Mouse (Mus musculus): Measurements from ENCODE around the gene Nol4l. TPM values are rescaled to one million over a fixed set of nuclear protein-coding genes. Genes with fewer than 3 reads are reported as not detected.

Nol4l gene
- polyA plus RNA-seq, 1 experiment = 47.5 TPM

DNA sequence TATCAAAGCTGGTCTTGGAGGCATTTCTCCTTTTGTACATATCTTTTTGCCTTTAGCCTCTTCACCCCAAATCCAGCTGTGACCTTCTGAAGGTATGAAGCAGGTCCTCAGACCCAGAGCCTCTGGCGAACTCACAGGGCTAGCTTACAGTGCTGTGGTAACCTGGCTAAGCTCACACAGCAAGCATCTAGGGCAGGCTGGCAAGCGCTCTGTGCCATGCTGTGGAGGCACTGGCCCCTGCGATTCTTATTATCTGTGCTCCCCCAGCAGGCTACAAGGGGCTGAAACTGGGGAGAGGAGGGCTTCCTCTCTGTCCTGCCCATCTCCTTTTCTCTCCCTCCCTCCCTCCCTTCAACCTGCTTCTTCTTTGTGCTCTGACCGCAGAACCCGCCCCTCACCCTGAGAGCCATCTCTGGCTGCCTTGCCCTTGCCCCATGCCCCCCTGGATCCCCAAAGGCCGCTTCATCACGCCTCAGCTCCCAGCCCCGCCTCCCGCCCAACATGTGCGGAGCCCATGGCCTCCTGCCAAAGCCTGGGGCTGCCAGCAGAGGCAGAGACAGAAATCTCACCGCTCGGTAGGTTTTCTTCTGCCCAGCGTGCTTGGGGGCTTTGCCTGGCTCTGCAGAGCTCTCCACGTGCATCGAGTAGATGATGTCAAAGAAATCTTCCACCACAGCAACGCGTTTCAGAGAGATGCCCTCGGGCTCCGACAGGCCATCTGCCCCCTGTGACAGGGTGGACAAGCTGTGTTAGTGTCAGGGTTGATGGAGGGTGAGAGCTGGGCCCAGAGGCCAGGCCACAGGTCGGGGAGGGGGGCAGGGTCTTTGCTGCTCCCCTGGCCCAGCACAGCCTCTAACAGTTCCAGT lies 46.4 kb downstream of the Nol4l start:
- H3K27me3 ChIP-seq (ENCODE audit: control insufficient read depth, insufficient read depth, low read length) = no peaks in the 10 kb centered on the region
- peaks cover 3% of the 10 kb centered on the region for H3K4me1 ChIP-seq (ENCODE audit: control insufficient read depth, insufficient read depth, insufficient read length, low read length)
- no peaks in the 10 kb centered on the region for H3K36me3 ChIP-seq (ENCODE audit: control insufficient read depth, insufficient read depth, low read length)
- H3K4me3 ChIP-seq (ENCODE audit: low read depth, low read length) = no peak overlapping the region
- H3K27ac ChIP-seq (ENCODE audit: insufficient read depth, low read depth, low read length) = no peak overlapping the region
- 30% methylated on average over 20 of the region's 20 CpGs for WGBS
- TF ChIP-seq POLR2A (IDR thresholded peaks at IDR 0.05; ENCODE audit: low read depth, low read length) = no peak
- no peak for TF ChIP-seq CTCF (IDR thresholded peaks at IDR 0.05; ENCODE audit: extremely low read depth, insufficient read length, insufficient replicate concordance, low read depth, low read length)

DNA sequence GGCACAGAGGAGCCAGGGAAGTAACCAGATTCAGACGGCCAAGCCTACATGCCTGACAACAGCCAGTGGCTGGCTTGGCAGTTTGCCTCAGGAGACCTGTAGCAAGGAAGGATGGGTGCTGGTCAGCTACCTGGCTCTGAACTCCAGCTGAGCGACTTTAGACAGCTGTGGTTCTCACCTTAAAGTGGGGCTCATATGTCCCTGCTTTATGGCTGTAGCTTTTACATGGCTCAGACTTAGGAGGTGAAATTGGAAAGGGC lies 48.0 kb downstream of the Nol4l start:
- 49% methylated on average over 2 of the region's 2 CpGs for WGBS
- TF ChIP-seq CTCF (IDR thresholded peaks at IDR 0.05; ENCODE audit: extremely low read depth, insufficient read length, insufficient replicate concordance, low read depth, low read length) (no peak), POLR2A (IDR thresholded peaks at IDR 0.05; ENCODE audit: low read depth, low read length) (no peak)
- Histone ChIP-seq H3K36me3 (ENCODE audit: control insufficient read depth, insufficient read depth, low read length) (no peaks in the 10 kb centered on the region), H3K4me3 (ENCODE audit: low read depth, low read length) (no peak overlapping the region), H3K27ac (ENCODE audit: insufficient read depth, low read depth, low read length) (no peak overlapping the region), H3K4me1 (ENCODE audit: control insufficient read depth, insufficient read depth, insufficient read length, low read length) (peaks cover 3% of the 10 kb centered on the region), H3K27me3 (ENCODE audit: control insufficient read depth, insufficient read depth, low read length) (no peaks in the 10 kb centered on the region)

DNA sequence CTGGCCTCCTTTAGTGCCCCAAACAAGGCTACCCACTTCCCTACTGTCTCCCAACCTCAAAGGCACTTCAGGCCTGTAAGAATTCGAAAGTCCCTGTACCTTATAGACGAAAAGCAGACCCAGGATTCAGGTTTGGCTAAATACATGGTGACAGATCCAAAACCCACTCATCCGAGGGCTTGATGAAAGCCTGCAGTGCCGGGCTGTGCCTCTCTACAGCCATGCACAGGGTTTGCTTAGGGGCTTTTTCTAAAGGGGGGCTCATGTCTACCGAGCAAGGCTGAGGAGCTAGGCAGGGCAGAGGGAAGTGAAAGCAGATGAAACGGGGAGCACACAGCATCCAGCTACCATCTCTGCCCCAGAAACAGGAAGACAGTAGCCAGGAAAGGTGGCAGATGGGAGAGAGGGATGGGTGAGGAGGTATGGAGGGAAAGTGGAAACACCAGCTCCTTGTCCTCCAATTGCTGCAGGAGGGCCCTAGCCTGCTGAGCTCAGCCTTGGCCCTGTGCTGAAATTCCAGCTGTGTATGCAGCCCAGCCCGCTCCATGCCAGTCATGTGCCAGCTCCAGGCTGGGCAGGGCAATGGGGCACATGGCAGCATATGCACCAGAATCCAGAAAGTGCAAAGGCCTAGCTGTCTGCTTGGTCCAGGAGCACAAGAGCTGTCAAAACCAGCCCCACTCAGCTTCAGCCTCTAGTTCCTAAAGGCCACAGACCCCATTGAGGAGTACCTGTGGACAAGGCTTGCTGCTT lies 48.5 kb downstream of the Nol4l start:
- H3K27ac ChIP-seq (ENCODE audit: insufficient read depth, low read depth, low read length) = no peak overlapping the region
- H3K4me3 ChIP-seq (ENCODE audit: low read depth, low read length) = no peak overlapping the region
- 74% methylated on average over 7 of the region's 7 CpGs for WGBS
- H3K36me3 ChIP-seq (ENCODE audit: control insufficient read depth, insufficient read depth, low read length) = no peaks in the 10 kb centered on the region
- peaks cover 3% of the 10 kb centered on the region for H3K4me1 ChIP-seq (ENCODE audit: control insufficient read depth, insufficient read depth, insufficient read length, low read length)
- H3K27me3 ChIP-seq (ENCODE audit: control insufficient read depth, insufficient read depth, low read length) = no peaks in the 10 kb centered on the region
- TF ChIP-seq CTCF (IDR thresholded peaks at IDR 0.05; ENCODE audit: extremely low read depth, insufficient read length, insufficient replicate concordance, low read depth, low read length) (no peak), POLR2A (IDR thresholded peaks at IDR 0.05; ENCODE audit: low read depth, low read length) (no peak)

DNA sequence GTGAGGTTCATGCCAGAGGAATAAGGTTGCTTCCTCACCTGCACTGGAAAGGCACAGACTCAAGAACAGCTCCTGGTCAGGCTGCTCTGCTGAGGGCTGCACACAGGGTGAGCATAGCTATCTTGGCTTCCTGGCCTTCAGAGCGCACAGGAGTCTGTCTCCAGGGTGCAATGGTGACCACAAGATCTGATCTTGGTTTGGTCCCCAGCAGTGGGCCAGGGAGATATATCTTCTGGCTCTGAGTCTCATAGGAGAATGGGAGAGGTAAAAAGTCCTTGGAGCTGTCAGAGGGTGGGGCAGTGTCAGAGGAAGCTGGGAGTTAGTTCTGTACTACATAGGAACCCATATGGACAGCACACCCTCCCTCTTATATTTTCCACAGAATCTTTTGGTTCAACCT lies 50.3 kb downstream of the Nol4l start:
- no peak overlapping the region for H3K27ac ChIP-seq (ENCODE audit: insufficient read depth, low read depth, low read length)
- H3K36me3 ChIP-seq (ENCODE audit: control insufficient read depth, insufficient read depth, low read length) = no peaks in the 10 kb centered on the region
- 85% methylated on average over 1 of the region's 1 CpGs for WGBS
- TF ChIP-seq POLR2A (IDR thresholded peaks at IDR 0.05; ENCODE audit: low read depth, low read length) (no peak), CTCF (IDR thresholded peaks at IDR 0.05; ENCODE audit: extremely low read depth, insufficient read length, insufficient replicate concordance, low read depth, low read length) (no peak)
- H3K4me1 ChIP-seq (ENCODE audit: control insufficient read depth, insufficient read depth, insufficient read length, low read length) = peaks cover 3% of the 10 kb centered on the region
- H3K4me3 ChIP-seq (ENCODE audit: low read depth, low read length) = no peak overlapping the region
- H3K27me3 ChIP-seq (ENCODE audit: control insufficient read depth, insufficient read depth, low read length) = no peaks in the 10 kb centered on the region

DNA sequence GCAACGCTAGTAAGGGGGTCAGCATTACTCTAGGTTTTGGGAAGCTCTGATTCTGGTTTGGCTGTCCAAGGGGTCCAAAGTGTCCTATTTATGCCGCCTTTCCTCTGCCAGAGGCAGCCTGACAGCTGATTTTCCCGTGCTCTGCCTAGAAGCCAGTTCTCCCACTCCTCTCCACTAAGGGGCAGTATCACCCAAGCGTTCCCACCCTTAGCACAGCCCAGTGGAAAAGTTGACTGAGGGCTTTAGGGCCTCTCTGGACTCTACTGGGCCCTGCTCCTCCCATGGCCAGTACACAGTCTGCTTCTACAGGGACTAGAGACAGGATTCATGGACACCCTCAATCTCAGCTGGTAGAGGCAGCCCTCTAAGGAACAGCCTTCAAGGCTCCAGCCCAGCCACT lies 51.2 kb downstream of the Nol4l start:
- no peaks in the 10 kb centered on the region for H3K27me3 ChIP-seq (ENCODE audit: control insufficient read depth, insufficient read depth, low read length)
- TF ChIP-seq CTCF (IDR thresholded peaks at IDR 0.05; ENCODE audit: extremely low read depth, insufficient read length, insufficient replicate concordance, low read depth, low read length) = peak; percentile 72; the same call in 1 of the 2 replicates
- no peak for TF ChIP-seq POLR2A (IDR thresholded peaks at IDR 0.05; ENCODE audit: low read depth, low read length)
- H3K27ac ChIP-seq (ENCODE audit: insufficient read depth, low read depth, low read length) = no peak overlapping the region
- H3K4me3 ChIP-seq (ENCODE audit: low read depth, low read length) = no peak overlapping the region
- H3K36me3 ChIP-seq (ENCODE audit: control insufficient read depth, insufficient read depth, low read length) = no peaks in the 10 kb centered on the region
- peaks cover under 1% of the 10 kb centered on the region; the same call in 1 of the 2 replicates for H3K4me1 ChIP-seq (ENCODE audit: control insufficient read depth, insufficient read depth, insufficient read length, low read length)
- 6% methylated on average over 4 of the region's 4 CpGs for WGBS

DNA sequence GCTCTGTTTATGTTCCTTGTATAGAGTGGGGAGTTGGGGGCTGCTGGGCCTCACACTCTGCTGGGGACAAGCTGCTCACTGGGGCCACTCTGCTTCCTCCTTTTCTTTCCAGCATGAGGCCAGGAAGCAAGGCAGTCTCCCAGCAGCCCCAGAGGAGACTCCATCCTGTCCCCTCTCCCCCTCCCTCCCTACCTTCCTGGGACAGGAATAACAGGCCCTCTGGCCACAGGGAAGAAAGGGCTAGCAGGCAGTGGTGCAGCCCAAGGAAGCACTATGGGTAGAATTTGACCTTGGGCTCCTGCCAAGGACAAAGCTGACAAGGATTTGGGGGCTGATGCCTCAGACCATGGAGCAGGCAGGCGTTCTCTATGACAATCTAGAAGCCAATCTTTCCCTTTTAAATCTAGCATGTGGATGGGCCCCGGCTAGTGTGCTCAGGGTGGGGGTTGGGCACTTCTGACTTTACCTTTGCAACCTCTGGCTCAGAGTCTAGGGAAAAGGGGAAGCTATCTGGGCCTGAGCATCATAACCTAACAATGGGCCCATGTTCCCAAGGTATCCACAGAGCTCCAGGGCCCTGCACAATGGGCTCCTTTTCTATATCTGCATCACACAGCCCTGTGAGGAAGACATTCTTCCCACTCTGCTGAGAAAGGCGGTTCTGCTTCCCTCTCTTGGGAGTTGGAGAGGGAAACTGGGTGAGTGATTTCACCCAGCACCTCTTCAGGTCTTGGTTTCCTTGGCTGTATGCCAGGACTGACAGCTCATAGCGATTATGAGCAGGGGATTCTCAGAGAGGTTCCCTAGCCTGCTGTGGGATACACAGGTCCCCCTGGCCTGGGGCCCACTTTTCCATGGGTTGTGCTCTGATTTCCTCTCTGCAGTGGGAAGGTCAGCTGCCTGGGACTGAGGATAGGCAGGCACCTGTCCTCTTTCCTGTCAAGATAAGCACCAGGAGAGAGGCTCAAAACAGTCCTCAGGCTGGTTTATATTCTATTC lies 54.4 kb downstream of the Nol4l start:
- Histone ChIP-seq H3K36me3 (ENCODE audit: control insufficient read depth, insufficient read depth, low read length) (no peaks in the 10 kb centered on the region), H3K27ac (ENCODE audit: insufficient read depth, low read depth, low read length) (no peak overlapping the region), H3K27me3 (ENCODE audit: control insufficient read depth, insufficient read depth, low read length) (no peaks in the 10 kb centered on the region), H3K4me3 (ENCODE audit: low read depth, low read length) (no peak overlapping the region), H3K4me1 (ENCODE audit: control insufficient read depth, insufficient read depth, insufficient read length, low read length) (no peaks in the 10 kb centered on the region)
- WGBS = 39% methylated on average over 4 of the region's 4 CpGs
- TF ChIP-seq CTCF (IDR thresholded peaks at IDR 0.05; ENCODE audit: extremely low read depth, insufficient read length, insufficient replicate concordance, low read depth, low read length) = no peak
- TF ChIP-seq POLR2A (IDR thresholded peaks at IDR 0.05; ENCODE audit: low read depth, low read length) = no peak

All from small intestine, adult 2 months (tissue).